Mouse (Mus musculus): Measurements from ENCODE around the gene Ifit1bl1. TPM values are rescaled to one million over a fixed set of nuclear protein-coding genes. Genes with fewer than 3 reads are reported as not detected.
"Not testable (repeated sequence)": the region's sequence is repeated elsewhere in the genome, so short reads cannot be mapped to it uniquely, and the experiment has no call there.

Gene Ifit1bl1
- total RNA-seq, 2 experiments from 2014 or later = 1.1 to 1.2 TPM

DNA sequence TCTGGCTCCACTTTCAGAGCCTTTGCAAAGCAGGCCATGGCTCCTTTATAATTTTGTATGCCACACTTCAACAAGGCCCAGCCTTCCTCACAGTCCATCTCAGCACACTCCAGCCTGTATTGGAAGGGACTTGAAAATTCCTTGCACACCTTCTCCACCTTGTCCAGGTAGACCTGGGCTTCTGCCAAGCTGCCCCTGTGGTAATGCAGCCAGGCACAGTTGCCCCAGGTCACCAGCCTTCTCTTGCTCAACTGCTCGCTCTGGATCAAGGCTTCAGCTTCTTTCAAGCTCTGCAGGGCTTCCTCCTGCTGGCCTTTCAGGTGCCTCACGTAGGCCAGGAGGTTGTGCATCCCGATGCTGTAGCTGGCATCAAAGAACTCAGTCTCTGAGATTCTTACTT is 7.2 kb downstream of the Ifit1bl1 start:
- DNase-seq; intact Hi-C loops (cut with DNase I): not testable (repeated sequence)

DNA sequence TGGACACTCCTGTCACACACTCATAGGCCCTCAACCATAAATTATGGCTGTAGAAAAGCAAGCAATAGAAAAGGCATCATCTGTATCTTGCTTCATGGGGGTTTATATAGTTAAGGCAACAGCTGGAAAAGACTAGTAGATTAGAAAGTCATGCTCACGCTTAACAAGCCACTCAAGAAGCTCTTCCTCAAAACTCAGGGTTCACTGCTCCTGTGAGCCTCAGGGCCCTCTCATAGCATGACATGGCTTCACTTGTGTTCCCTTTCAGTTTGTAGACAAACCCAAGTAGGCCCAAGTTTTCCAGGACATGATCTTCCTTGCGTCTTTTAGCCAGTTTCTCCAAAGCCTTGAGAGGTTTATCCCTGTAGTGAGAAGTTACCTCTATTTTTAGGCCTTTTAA is 8.3 kb downstream of the Ifit1bl1 start:
- intact Hi-C loops (cut with DNase I) = no loop called here
- DNase-seq = no peak

DNA sequence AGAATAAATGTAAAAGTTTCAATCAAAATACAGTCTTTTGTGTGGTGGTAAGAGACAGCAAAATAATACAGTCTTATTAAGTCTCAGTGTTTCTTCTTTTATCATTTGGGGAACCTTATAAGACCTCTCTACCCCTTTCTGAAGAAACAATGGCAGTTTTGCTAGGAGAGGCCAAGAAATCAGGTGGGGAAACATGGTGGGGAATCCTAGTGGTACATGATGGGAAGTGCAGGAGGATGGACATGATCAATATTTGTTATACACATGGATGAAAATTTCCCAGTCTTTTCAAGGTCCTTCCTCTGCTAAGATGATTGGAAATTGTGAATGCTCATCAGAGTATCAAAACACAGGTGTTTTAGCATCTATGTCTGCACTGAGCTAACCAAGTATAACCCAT is 12.8 kb downstream of the Ifit1bl1 start:
- intact Hi-C loops (cut with DNase I) = no loop called here
- DNase-seq = no peak

DNA sequence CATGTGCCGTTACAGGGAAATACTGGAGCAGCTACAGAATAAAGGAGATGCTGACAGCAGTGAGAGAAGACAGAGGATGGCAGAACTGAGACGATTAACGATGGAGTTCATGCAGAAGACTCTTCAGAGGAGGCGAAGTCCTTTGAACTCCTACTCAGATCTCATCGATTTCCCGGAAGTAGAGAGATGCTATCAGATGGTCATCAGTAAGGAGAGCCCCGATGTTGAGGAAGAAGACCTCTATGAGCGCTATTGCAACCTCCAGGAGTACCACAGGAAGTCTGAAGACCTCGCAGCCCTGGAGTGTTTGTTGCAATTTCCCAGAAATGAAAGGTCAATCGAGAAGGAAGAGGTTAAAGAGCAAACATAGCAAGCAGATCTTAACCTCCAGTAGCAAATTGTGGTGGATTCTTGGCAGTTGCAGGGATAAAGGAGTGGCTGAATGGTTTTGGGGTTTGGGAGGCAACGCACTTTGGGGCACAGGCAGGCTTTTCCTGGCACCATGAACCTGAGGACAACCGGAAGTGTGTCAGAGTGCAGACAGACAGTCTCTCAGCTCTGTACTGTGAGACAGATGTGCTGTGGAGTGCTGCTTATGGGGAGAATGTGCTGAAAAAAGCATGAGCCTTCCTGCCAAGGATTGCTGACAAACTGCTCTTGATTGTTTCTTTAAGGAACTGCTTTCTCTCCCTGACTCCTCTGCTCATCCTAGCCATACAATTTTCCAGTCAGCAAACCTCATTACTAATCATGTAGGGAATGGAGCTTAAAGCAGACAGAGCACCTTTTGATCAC is 13.7 kb downstream of the Ifit1bl1 start:
- intact Hi-C loops (cut with DNase I) = not testable (repeated sequence)

DNA sequence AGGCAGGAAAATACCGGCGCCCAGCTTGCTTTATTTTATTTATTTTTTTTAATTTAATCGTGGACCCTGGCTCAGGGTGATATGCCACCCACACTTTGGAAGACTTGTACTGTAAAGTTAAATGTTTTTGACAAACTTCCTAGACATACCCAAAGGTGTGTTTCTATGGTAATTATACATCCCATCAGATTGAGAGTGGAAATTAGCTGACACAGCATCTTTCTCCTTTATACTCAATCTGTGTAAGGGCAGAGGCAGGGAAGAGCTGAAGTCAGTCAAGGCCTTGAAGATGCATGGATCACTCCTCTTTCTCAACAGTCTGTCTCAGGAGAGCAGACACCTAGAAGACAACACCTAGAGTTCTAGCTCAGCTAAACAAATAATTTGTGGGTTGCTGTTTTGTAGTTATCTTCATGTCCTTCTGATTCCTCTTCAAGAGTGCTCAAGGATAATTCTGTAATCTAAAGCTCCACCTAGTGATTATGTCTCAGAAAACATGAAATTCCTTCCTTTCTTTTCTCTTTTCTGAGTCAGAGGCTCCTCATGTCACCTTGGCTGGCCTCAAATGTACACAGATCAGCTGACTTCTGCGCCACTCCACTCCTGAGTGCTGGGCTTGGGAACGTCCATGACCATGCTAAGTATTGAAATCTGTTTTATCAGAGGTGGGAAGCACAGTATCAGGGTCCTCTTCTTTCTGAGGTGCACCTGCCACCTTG is 15.9 kb downstream of the Ifit1bl1 start:
- DNase-seq; intact Hi-C loops (cut with DNase I): not testable (repeated sequence)

More for the DNA sequence above, 13.7 kb downstream of the Ifit1bl1 start:
- not testable (repeated sequence) for DNase-seq

DNA sequence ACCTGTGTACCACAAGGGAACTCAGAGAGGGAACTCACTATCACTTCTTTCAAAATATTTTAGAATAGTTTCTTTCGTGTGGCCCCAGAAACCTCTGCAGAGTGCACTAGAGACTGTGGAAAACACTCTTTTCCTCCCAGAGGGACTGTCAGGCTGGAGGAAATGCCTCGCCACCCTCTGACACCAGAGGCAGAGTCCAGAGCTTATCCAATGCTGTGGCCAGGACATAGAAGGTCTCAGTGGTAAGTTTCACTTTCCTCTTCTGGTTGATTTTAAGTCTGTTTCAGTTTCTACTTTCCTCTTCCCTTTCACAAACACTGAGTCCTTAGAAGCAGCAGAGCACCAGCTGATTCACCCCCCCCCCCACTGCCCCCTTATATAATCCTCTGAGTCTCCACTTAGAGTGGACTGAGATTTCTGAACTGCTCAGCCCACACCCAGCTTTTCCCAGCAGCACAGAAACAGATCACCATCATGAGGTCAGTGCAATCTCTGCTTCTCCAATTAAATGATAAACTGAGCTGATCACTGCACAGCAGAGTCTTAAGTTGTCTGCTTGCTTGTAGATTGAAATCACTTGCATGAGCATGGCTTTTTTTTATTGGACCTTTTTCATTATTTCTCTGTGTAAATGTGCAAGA is 18.5 kb downstream of the Ifit1bl1 start, which contains the start of gene Ifit3:
Gene Ifit3, plus strand, starts transcription at position 406 of the 641 bp plus-strand sequence.
- intact Hi-C loops (cut with DNase I) = not testable (repeated sequence)

DNA sequence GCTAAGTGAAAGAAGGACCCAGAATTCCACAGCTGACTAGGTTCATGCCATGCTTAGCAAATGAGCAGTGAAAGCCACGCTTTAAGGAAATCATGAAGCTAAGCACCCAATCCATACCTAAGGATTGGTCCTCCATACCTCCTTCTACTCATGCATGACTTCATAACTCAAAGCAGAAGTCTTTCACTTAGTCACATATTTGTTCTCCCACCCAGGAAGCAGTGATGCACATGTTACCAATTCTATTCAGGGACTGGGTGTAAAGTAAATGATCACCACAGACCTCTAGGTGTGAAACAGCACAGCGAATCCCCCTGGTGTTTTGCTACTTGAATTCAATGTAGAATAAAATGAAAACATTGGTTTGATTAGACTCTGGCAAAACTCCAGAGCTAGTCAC is 19.1 kb downstream of the Ifit1bl1 start:
- intact Hi-C loops (cut with DNase I) = loop anchor here (1.0 kb wide), 1 partner anchor 24 kb away; no protein-coding TSS in a partner anchor
- not testable (repeated sequence) for DNase-seq

More for the DNA sequence above, 18.5 kb downstream of the Ifit1bl1 start, which contains the start of gene Ifit3:
- not testable (repeated sequence) for DNase-seq

DNA sequence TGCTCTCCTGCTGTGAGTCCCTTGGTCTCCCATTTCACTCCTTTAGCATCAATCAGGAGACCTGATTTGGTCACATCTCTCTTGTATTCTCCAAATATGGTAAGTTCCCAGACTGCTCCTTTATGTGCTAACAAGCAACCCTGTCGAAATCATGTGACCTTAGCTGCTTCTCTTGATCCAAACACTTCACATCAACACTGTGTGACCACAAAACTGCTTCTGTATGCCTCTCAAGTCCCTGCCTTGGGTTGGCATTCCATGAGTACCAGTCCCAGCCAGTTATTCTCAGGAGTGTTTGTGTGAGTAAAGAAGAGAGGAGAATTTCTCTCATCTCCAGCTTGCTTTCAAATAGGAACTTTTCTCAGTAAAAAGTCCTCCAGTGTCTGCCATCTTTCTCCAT is 24.6 kb downstream of the Ifit1bl1 start:
- no peak for DNase-seq
- intact Hi-C loops (cut with DNase I) = no loop called here

DNA sequence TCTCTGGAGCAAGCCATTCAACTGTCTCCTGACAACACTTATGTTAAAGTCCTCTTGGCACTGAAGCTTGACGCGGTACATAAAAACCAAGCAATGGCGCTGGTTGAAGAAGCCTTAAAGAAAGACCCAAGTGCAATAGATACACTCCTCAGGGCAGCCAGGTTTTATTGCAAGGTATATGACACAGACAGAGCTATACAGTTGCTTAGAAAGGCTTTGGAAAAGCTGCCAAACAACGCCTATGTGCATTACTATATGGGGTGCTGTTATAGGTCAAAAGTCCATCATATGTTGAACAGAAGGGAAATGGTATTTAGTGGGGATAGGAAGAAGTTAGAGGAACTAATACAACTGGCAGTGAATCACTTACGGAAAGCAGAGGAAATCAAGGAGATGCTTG is 28.1 kb downstream of the Ifit1bl1 start:
- intact Hi-C loops (cut with DNase I) = no loop called here
- DNase-seq = no peak

DNA sequence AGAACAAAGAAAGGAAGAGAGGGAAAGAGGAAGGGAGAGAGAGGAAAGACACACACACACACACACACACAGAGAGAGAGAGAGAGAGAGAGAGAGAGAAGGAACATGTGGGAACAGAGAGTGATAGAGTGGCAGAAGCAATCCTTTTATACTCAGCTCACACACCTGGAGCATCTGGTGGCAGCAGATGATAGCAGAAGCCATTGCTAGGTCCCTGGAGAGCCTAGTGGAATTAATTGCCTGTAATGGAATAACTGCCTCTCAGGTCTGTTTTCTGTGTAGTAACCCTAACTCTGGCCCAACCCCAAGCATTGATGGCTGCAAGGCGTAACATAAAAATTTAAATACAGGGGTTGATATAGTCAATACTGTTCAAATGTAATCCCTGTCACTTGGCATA is 30.7 kb downstream of the Ifit1bl1 start:
- no peak for DNase-seq
- intact Hi-C loops (cut with DNase I) = no loop called here

DNA sequence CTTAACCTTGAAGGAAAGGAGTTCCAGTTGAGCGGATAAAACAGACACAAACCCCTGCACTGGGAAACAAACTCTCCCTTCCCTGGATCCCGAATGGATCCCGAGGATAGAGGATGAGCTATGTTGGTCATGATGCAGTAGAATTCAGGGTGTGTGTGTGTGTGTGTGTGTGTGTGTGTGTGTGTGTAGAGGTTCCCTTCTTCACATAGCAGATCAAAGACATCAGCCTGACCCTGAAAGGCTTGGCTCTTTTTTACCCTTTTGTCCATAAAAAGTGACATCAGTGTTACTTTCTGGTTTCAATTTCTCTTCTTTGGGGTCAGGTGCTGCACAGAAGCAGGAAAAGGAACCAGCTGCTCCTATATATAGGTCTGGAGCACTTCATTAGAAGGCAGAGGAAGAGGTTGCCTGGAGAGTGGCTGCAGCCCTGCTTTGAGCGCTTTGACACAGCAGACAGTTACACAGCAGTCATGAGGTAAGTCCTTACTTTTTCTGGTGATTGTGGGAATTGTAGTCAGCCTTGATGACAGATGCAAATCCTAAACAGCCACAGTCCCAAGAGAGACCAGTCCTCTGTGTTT is 31.8 kb downstream of the Ifit1bl1 start:
- intact Hi-C loops (cut with DNase I) = no loop called here
- DNase-seq = no peak

DNA sequence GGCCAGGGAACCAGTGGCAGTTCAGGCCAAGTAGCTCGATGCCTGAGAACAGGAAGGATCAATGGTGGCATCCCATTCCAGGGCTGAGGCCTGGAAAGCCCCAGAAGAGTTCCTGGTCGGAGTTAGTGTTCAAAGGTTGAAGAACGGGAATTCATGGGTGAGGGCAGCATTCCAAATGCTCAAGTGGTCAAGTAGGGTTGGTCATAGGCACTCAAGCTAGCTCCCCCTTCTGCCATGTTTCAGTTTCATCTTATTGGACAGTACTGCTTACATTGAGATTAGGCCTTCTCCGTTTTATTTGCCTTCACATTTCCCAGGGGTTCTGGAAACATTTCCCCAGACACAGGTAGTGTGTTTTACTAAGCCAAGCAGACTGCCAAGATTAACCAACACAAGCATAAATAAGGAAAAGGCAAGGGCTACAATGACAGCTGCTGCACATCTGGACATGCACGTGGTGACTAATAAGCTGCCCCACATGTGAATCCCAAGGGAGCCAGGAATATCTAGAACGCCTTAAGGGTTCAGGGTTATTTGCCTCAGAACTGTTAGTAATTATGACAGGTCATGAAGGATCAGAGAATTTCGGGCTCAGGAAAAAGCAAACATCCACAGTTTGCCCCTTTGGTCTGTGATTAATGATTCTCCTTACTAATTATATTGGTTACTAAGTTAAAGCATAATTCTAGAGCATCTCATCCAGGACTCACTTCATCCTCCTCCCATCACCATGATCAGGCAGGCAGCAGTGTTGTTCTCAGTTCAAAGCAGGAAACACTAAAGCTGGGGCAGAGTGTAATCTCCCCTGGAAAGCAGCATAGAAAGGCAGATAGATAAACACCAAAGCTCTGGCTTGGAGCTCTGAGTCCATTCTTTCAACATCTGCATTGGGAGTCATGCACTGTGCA is 32.5 kb downstream of the Ifit1bl1 start:
- intact Hi-C loops (cut with DNase I) = no loop called here
- DNase-seq = no peak

DNA sequence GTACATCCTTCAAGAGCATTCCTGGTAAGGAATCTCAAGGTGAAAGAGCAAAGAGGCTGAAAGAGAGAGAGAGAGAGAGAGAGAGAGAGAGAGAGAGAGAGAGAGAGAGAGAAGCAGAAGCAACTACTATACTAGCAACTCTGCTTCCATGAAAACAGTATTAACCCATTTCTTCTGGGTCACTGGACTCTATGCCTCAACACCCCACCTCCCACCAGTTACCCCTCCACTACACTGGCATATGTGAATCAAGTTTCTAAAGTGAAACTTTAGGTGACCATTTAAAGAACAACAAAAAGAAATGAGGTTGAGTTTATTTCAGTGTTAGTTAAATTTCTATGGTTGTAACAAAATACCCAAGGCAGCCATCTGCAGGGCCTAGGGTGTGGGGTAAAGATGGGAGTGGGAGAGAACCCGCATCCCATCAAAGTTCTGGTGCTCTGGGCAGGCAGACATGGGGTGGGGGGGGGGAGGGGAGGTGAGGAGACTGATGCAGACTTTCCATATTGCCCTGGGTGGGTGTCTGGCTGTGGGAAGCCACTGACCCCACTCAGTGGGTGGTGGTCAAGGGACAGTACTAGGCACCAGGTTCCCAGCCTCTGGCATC is 35.5 kb downstream of the Ifit1bl1 start:
- intact Hi-C loops (cut with DNase I) = no loop called here
- no peak for DNase-seq

DNA sequence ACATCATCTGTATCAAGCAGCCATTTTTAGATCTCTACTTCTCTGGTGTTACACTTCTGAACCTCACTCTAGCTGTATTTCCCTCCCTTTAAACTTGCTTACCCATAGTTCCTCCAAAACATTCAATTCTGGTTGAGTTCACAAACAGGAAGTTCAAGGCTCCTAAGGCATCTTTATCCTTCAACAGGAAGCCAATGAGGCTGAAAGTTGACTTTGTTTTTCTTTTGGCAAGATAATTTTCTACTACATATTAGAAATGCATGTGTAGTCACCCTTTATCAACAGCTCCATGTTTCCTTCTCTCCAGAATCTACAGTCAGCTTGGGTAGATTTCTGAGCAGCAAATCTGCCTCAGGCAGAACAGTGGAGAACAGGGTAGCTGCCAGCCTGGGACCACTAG is 39.2 kb downstream of the Ifit1bl1 start:
- no peak for DNase-seq
- intact Hi-C loops (cut with DNase I) = no loop called here

DNA sequence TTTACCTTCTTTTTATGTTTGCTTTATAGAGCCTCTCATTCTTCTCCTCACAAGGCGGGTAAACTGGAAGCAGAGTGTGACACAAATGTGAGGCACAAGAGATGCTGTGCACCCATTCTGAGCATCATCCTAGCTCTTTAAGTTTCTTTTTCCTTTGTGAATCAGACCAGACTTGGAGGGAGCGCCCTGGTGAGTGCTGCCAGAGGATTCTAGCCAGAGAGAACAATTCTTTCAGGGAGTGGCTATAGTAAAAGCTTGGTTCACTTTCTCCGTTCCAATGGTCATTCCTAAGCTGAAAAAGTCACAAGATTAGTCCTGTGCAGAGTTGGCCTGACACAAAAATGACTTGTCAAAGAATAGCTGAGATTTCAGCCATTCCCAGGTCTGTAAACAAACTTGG is 45.1 kb downstream of the Ifit1bl1 start:
- no peak for DNase-seq
- intact Hi-C loops (cut with DNase I) = loop anchor here (10.0 kb wide), 2 partner anchors 222 to 312 kb away; no protein-coding TSS in a partner anchor

DNA sequence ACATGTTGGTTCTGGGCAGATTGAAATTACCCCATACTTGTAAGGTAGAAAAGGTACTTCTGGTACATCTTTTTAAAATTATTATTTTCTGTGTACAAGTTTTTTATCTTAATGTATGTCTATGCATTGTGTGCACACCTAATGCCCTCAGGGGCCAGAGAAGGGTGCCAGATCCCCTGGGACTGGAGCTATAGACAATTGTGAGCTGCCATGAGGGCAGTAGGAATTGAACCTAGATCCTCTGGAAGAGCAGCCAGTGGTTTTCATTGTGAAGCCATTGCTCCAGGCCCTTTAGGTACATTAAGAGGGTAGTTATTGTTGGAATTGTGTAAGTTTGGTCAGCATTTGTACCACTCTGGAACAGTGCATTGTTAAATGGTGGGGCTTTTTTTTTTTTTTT is 47.7 kb downstream of the Ifit1bl1 start:
- no peak for DNase-seq
- intact Hi-C loops (cut with DNase I) = loop anchor here (10.0 kb wide), 2 partner anchors 219 to 309 kb away; no protein-coding TSS in a partner anchor

DNA sequence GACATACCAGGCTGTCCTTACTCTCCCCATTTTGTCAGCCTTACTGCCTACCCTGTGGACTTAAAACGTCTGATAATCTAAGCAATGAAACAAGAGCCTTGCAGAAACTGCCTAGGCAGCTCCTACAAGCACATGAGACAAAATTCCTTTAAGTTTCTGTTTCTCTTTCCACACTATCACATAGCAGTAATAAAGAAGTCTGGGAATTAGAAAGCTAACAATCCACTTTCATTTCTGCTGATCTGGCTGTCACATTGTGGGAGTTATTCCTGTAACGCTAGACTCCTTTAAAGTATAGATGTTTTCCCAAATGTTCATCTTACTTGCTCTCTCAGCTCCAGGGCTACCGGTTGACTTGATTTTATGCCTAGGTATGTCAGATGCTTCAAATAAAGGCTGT is 48.2 kb downstream of the Ifit1bl1 start:
- no peak for DNase-seq
- intact Hi-C loops (cut with DNase I) = loop anchor here (10.0 kb wide), 2 partner anchors 219 to 309 kb away; no protein-coding TSS in a partner anchor

DNA sequence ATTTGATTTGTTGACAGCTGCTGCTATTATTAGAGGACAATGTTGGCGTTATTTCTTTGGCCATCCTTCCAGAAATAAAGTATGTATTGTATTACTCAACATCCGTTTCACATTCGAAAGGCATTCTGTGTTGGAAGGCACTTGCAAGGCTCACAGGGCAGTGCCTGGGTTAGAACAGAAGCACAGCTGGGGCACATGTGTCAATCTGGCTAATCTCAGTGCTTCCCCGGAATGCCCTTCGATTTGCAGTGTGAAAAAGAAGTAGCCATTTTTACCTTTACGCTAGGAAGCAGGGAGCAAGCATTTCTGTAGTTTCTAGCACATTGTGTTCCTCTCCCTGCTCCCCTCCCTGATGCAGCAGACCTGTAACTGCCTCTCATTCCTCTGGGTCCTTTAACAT is 48.7 kb downstream of the Ifit1bl1 start:
- intact Hi-C loops (cut with DNase I) = loop anchor here (10.0 kb wide), 2 partner anchors 218 to 308 kb away; no protein-coding TSS in a partner anchor
- no peak for DNase-seq

DNA sequence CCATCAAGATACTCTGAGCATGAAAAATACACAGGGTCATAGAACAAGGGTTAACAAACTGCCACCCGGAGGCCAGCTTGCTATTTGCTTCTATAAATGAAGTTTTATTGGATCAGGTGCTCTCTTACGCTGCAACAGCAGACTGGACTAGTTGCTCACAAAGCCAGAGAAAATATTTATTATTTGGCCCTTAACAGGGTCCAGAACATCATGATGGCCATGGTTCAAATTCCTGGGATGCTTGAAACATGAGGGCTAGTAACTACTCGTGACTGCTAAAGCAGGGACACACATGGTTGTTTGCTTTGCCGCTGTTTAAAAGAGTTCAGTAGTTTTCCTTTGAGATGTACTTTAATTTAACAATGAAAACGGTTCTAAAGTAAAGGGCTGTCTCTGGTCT is 49.8 kb downstream of the Ifit1bl1 start:
- DNase-seq = no peak
- intact Hi-C loops (cut with DNase I) = loop anchor here (10.0 kb wide), 2 partner anchors 217 to 307 kb away; no protein-coding TSS in a partner anchor
